Mouse (Mus musculus): ENCODE measurements around the gene Tiam1. TPM values are rescaled to one million over a fixed set of nuclear protein-coding genes. Genes with fewer than 3 reads are reported as not detected.
A peak's percentile ranks its signal among the peaks of the same experiment; 100 is the strongest.

Tiam1 gene
- total and polyA plus RNA-seq, 2 experiments from 2014 or later: 20.5 to 42.4 TPM

GRCm38 (mm10) chr16:90128817-90129587 lies 14.6 kb downstream of the Tiam1 start:
- Histone ChIP-seq H3K9me3 (ENCODE audit: low read length) (no peaks in the 10 kb centered on the region), H3K36me3 (ENCODE audit: insufficient read depth) (no peaks in the 10 kb centered on the region), H3K4me2 (ENCODE audit: low read depth) (no peak overlapping the region), H3K27ac (ENCODE audit: low read depth, low read length) (no peak overlapping the region), H3K4me3 (ENCODE audit: low read depth, low read length) (no peak overlapping the region), H3K9ac (no peak overlapping the region), H3K27me3 (ENCODE audit: insufficient read depth, low read length) (no peaks in the 10 kb centered on the region), H3K4me1 (ENCODE audit: insufficient read depth) (no peaks in the 10 kb centered on the region)
- TF ChIP-seq CTCF (IDR thresholded peaks at IDR 0.05; ENCODE audit: low read depth): no peak
- no peak for ATAC-seq
- no peak for DNase-seq
- WGBS: 33% methylated on average over 19 of the region's 19 CpGs

GRCm38 (mm10) chr16:90128361-90128760 lies 15.2 kb downstream of the Tiam1 start:
- H3K4me1 ChIP-seq (ENCODE audit: insufficient read depth): no peaks in the 10 kb centered on the region
- H3K9ac ChIP-seq: no peak overlapping the region
- WGBS: 61% methylated on average over 8 of the region's 8 CpGs
- H3K27me3 ChIP-seq (ENCODE audit: insufficient read depth, low read length): no peaks in the 10 kb centered on the region
- H3K9me3 ChIP-seq (ENCODE audit: low read length): no peaks in the 10 kb centered on the region
- no peak for DNase-seq
- no peak for TF ChIP-seq CTCF (IDR thresholded peaks at IDR 0.05; ENCODE audit: low read depth)
- no peak overlapping the region for H3K4me3 ChIP-seq (ENCODE audit: low read depth, low read length)
- no peak for ATAC-seq
- no peaks in the 10 kb centered on the region for H3K36me3 ChIP-seq (ENCODE audit: insufficient read depth)
- no peak overlapping the region for H3K27ac ChIP-seq (ENCODE audit: low read depth, low read length)
- H3K4me2 ChIP-seq (ENCODE audit: low read depth): no peak overlapping the region

- Histone ChIP-seq H3K27ac (ENCODE audit: low read depth, low read length) (no peak overlapping the region), H3K9me3 (ENCODE audit: low read length) (no peaks in the 10 kb centered on the region), H3K4me1 (ENCODE audit: insufficient read depth) (no peaks in the 10 kb centered on the region), H3K9ac (no peak overlapping the region), H3K4me2 (ENCODE audit: low read depth) (no peak overlapping the region), H3K36me3 (ENCODE audit: insufficient read depth) (no peaks in the 10 kb centered on the region), H3K4me3 (ENCODE audit: low read depth, low read length) (no peak overlapping the region), H3K27me3 (ENCODE audit: insufficient read depth, low read length) (no peaks in the 10 kb centered on the region)
- no peak for TF ChIP-seq CTCF (IDR thresholded peaks at IDR 0.05; ENCODE audit: low read depth)
- WGBS: 76% methylated on average over 21 of the region's 21 CpGs
- ATAC-seq (peak; percentile 27; the same call in 1 of the 2 replicates), DNase-seq (no peak)
These were observed 18.0 kb downstream of the Tiam1 start for GRCm38 (mm10) chr16:90125318-90126314.

- Histone ChIP-seq H3K9ac (no peak overlapping the region), H3K36me3 (ENCODE audit: insufficient read depth) (no peaks in the 10 kb centered on the region), H3K4me3 (ENCODE audit: low read depth, low read length) (no peak overlapping the region), H3K4me2 (ENCODE audit: low read depth) (no peak overlapping the region), H3K9me3 (ENCODE audit: low read length) (no peaks in the 10 kb centered on the region), H3K27ac (ENCODE audit: low read depth, low read length) (no peak overlapping the region), H3K27me3 (ENCODE audit: insufficient read depth, low read length) (no peaks in the 10 kb centered on the region), H3K4me1 (ENCODE audit: insufficient read depth) (no peaks in the 10 kb centered on the region)
- WGBS: 78% methylated on average over 6 of the region's 6 CpGs
- ATAC-seq (no peak), DNase-seq (no peak)
- no peak for TF ChIP-seq CTCF (IDR thresholded peaks at IDR 0.05; ENCODE audit: low read depth)
These were observed 20.5 kb downstream of the Tiam1 start for GRCm38 (mm10) chr16:90123091-90123490.

GRCm38 (mm10) chr16:90122439-90122838 lies 21.1 kb downstream of the Tiam1 start:
- H3K9ac ChIP-seq: no peak overlapping the region
- no peak overlapping the region for H3K4me2 ChIP-seq (ENCODE audit: low read depth)
- ATAC-seq: no peak
- no peaks in the 10 kb centered on the region for H3K36me3 ChIP-seq (ENCODE audit: insufficient read depth)
- no peak for DNase-seq
- no peaks in the 10 kb centered on the region for H3K4me1 ChIP-seq (ENCODE audit: insufficient read depth)
- 93% methylated on average over 9 of the region's 9 CpGs for WGBS
- H3K27me3 ChIP-seq (ENCODE audit: insufficient read depth, low read length): no peaks in the 10 kb centered on the region
- no peak overlapping the region for H3K27ac ChIP-seq (ENCODE audit: low read depth, low read length)
- no peak for TF ChIP-seq CTCF (IDR thresholded peaks at IDR 0.05; ENCODE audit: low read depth)
- no peak overlapping the region for H3K4me3 ChIP-seq (ENCODE audit: low read depth, low read length)
- H3K9me3 ChIP-seq (ENCODE audit: low read length): no peaks in the 10 kb centered on the region

GRCm38 (mm10) chr16:90121799-90122198 lies 21.8 kb downstream of the Tiam1 start:
- 94% methylated on average over 13 of the region's 13 CpGs for WGBS
- no peak for DNase-seq
- H3K27me3 ChIP-seq (ENCODE audit: insufficient read depth, low read length): no peaks in the 10 kb centered on the region
- no peak overlapping the region for H3K27ac ChIP-seq (ENCODE audit: low read depth, low read length)
- no peak for TF ChIP-seq CTCF (IDR thresholded peaks at IDR 0.05; ENCODE audit: low read depth)
- H3K4me2 ChIP-seq (ENCODE audit: low read depth): no peak overlapping the region
- H3K4me3 ChIP-seq (ENCODE audit: low read depth, low read length): no peak overlapping the region
- no peaks in the 10 kb centered on the region for H3K4me1 ChIP-seq (ENCODE audit: insufficient read depth)
- no peaks in the 10 kb centered on the region for H3K9me3 ChIP-seq (ENCODE audit: low read length)
- no peak for ATAC-seq
- no peaks in the 10 kb centered on the region for H3K36me3 ChIP-seq (ENCODE audit: insufficient read depth)
- H3K9ac ChIP-seq: no peak overlapping the region

- Histone ChIP-seq H3K4me1 (ENCODE audit: insufficient read depth) (no peaks in the 10 kb centered on the region), H3K4me2 (ENCODE audit: low read depth) (no peak overlapping the region), H3K36me3 (ENCODE audit: insufficient read depth) (no peaks in the 10 kb centered on the region), H3K27me3 (ENCODE audit: insufficient read depth, low read length) (no peaks in the 10 kb centered on the region), H3K9me3 (ENCODE audit: low read length) (no peaks in the 10 kb centered on the region), H3K27ac (ENCODE audit: low read depth, low read length) (no peak overlapping the region), H3K9ac (no peak overlapping the region), H3K4me3 (ENCODE audit: low read depth, low read length) (no peak overlapping the region)
- ATAC-seq (no peak), DNase-seq (no peak)
- 96% methylated on average over 4 of the region's 4 CpGs for WGBS
- TF ChIP-seq CTCF (IDR thresholded peaks at IDR 0.05; ENCODE audit: low read depth): peak; percentile 60
These were observed 23.6 kb downstream of the Tiam1 start for GRCm38 (mm10) chr16:90119969-90120368.
